Mouse (Mus musculus): ENCODE measurements around the gene Ccdc157.

DNA sequence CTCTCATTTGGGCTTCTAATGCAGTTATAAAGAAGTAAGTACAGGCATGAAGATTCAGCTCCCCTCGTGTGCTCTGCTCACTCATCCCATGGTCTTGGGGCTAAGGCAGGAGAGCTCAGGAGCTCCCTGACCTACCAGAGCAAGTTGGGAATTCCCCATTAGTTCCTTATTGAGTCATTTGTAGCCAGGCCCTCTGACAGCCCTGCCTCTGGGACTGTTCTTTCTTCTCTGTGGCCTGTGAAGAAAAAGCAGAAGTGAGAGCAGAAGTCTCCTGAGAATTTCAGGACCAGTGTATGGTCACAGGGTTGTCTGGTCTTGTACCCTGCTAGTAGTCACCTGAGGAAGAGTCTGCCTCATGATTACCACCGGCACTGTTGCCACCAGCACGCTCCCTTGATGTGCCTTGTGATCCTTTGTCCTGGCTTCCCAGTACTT lies 35.5 kb upstream of the Ccdc157 start:
- TF ChIP-seq CTCF (IDR thresholded peaks at IDR 0.05; ENCODE audit: borderline replicate concordance, insufficient read depth, low read length): no peak
- no peak for TF ChIP-seq POLR2A (IDR thresholded peaks at IDR 0.05; ENCODE audit: low read depth, low read length)
